Mouse (Mus musculus) liver, postnatal 0 days (tissue): ENCODE data around the gene Oxa1l.

ENCODE experiments used
- CTCF ChIP-seq: sonication (generic); IDR thresholded peaks from 2 replicates; pipeline ENCODE4 v1.5.1; 2016; ENCODE audit warnings: antibody characterized with exemption, low read depth
- EP300 ChIP-seq: IDR thresholded peaks from 2 replicates; pipeline ENCODE4 v1.6.1; 2016; ENCODE audit warnings: antibody characterized with exemption, low read depth, mild to moderate bottlenecking

GRCm38 (mm10) chr14:54370595-54370994 lies 10.0 kb downstream of the Oxa1l start:
- TF ChIP-seq CTCF (no peak), EP300 (no peak)
